Mouse (Mus musculus): Measurements from ENCODE around the gene Qprt. TPM values are rescaled to one million over a fixed set of nuclear protein-coding genes. Genes with fewer than 3 reads are reported as not detected.

The Qprt gene
- under 1 TPM in 1 of 2 experiments, not detected in 1; 0.22 TPM for total RNA-seq (2021)

DNA sequence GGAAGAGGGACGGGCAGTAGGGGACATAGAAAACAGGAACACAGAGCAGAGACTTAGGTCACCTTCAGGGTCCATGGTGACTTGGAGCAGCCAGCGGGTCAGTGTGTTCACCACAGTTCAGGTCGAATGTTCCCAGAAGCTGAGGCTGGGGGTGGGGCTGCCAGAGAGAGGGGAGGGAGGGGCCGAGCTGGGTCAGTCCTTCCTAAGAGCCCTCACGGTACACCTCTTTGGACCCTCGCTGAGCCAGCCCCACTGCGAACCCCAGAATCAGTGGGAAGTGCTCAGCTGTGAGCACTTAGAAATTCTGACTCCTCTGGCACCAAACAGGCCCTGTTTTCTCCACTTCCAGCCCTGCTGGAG is at the start of gene Qprt:
Gene Qprt, minus strand, starts transcription at position 316 of the 360 bp plus-strand sequence.
- DNase-seq (ENCODE audit: extremely low spot score in 1 of 2, low spot score in 2 of 2), result no peak
- intact Hi-C loops (cut with DNase I), result no loop called here

GRCm38 (mm10) chr7:127166501-127166900 is 44.5 kb upstream of the Qprt start:
- intact Hi-C loops (cut with DNase I), result no loop called here
- DNase-seq (ENCODE audit: extremely low spot score in 1 of 2, low spot score in 2 of 2), result no peak

DNA sequence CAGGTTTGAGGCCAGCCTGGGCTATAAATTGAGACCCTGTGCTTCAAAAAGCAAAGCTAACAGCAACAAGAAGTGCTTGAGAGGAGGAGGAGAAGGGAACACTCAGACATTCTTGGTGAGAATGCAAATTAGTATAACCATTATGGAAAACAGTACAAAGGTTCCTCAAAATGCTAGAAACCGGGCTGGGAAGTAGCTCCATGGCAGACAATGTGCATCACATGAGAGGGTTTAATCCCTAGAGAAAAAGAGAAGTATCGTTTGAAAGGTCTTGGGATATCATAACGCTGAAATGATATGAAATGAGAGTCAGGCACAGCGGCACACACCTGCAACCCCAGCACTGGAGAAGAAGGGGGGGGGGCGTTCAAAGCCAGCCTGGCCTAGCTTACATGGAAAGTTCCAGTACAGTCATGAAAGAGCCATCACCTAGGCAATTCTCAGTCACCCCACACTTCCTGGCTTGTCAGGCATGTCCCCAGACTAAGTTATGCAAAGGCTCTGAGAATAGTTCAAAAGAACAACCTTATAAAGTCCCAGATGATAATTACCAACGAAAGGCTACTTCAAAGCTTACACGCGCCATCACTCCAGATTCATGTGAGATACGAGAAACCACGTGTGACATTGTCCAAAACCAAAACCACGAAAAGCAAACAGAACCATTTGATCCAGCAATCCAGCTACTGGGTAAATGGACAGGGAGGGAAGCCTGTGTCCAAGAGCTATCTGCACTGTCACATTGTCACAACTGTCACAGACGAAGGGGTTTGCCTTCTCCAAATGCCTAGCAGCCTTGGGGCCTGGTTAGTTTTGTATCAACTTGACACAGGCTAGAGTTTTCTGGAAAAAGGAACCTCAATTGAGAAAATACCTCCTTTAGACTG is 43.8 kb upstream of the Qprt start:
- DNase-seq (ENCODE audit: extremely low spot score in 1 of 2, low spot score in 2 of 2), result no peak
- intact Hi-C loops (cut with DNase I), result no loop called here

DNA sequence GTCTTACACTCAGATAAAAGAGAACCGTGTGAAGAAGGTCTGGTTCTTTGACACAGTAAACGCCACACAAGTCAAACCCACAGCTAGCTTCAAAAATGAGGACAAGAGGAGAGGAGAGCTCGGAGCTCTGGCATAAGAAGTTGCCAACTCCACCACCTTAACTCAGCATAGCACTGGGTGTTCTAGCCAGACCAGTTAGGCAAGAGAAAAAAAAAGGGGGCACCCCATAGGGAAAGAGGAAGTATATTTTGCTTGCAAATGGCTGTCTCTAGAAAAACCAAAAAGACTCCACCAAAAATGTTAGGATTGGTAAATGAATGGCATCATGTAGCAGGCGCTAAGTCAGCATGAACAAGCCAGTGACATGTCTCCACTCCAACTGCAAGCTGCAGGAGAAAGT is 42.0 kb upstream of the Qprt start:
- DNase-seq (ENCODE audit: extremely low spot score in 1 of 2, low spot score in 2 of 2), result no peak
- intact Hi-C loops (cut with DNase I), result no loop called here

- intact Hi-C loops (cut with DNase I), result no loop called here
- DNase-seq (ENCODE audit: extremely low spot score in 1 of 2, low spot score in 2 of 2), result no peak
Observed at GRCm38 (mm10) chr7:127162546-127162945, 40.5 kb upstream of the Qprt start.

GRCm38 (mm10) chr7:127157548-127157947 is 35.5 kb upstream of the Qprt start:
- intact Hi-C loops (cut with DNase I), result no loop called here
- no peak for DNase-seq (ENCODE audit: extremely low spot score in 1 of 2, low spot score in 2 of 2)

DNA sequence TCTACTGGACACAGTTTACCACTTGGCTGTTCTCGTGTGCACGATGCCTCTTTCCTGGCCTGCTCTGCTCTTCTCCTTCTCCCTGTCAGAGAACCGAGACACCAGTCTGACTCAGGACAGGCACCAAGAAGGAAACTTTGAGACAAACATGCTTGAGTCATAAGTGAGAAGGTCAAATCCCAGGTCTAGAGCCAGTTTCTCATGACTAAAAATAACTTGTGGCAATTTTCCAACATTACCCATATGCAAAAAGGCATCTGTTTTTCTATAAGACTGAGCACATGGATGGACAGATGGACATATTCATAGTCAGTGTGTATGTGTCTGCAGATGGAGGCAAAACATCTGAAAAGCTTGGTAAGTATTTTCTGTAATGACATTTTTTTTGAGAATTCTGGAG is 31.5 kb upstream of the Qprt start:
- intact Hi-C loops (cut with DNase I), result no loop called here
- no peak for DNase-seq (ENCODE audit: extremely low spot score in 1 of 2, low spot score in 2 of 2)

DNA sequence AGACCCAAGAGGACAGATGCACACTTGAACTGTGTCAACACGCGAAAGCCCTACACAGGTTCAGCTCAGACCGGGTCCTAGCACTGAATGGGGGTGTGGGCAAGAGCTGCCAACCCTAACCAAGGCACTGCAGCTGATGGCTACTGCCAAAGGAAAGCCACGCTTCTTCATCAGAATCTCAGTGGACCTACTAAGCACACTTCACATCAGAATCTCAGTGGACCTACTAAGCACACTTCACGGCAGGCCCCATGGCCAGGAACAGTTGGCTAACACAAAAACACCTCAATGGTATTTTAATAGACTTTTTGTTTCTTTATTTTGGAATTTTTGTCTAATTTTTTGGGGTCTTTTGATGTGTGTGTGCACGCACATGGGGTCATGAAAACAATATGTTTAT is 30.4 kb upstream of the Qprt start:
- intact Hi-C loops (cut with DNase I), result no loop called here
- no peak for DNase-seq (ENCODE audit: extremely low spot score in 1 of 2, low spot score in 2 of 2)

DNA sequence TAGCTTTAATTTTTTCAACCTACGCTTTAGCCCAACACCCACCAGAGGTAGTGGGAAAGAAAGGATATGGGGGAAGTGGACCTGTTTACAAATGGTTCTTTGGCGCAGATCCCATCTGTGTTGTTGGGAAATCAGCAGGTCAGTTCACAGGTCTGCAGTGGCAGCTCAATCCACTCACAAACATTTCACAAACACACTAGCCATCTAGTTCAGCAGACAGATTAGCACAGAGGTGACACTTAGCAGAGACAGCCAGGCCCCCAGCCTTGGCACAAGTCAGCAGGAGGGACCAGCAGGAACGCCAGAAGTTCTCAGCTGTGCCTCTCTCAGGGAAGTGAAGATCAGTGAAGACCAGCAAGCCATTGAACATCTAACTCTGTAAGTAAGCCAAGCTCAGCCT is 25.9 kb upstream of the Qprt start:
- no peak for DNase-seq (ENCODE audit: extremely low spot score in 1 of 2, low spot score in 2 of 2)
- intact Hi-C loops (cut with DNase I), result no loop called here

- DNase-seq (ENCODE audit: extremely low spot score in 1 of 2, low spot score in 2 of 2), result no peak
- intact Hi-C loops (cut with DNase I), result no loop called here
Observed at GRCm38 (mm10) chr7:127146267-127146603, 24.2 kb upstream of the Qprt start.

GRCm38 (mm10) chr7:127145387-127146266 is 23.6 kb upstream of the Qprt start:
- intact Hi-C loops (cut with DNase I), result no loop called here
- DNase-seq (ENCODE audit: extremely low spot score in 1 of 2, low spot score in 2 of 2), result no peak

GRCm38 (mm10) chr7:127144412-127144811 is 22.4 kb upstream of the Qprt start:
- DNase-seq (ENCODE audit: extremely low spot score in 1 of 2, low spot score in 2 of 2), result no peak
- intact Hi-C loops (cut with DNase I), result no loop called here

- DNase-seq (ENCODE audit: extremely low spot score in 1 of 2, low spot score in 2 of 2), result no peak
- intact Hi-C loops (cut with DNase I), result no loop called here
Observed at GRCm38 (mm10) chr7:127142666-127143065, 20.6 kb upstream of the Qprt start.

GRCm38 (mm10) chr7:127142214-127142613 is 20.2 kb upstream of the Qprt start:
- intact Hi-C loops (cut with DNase I), result no loop called here
- no peak for DNase-seq (ENCODE audit: extremely low spot score in 1 of 2, low spot score in 2 of 2)

- no peak for DNase-seq (ENCODE audit: extremely low spot score in 1 of 2, low spot score in 2 of 2)
- intact Hi-C loops (cut with DNase I), result no loop called here
Observed at GRCm38 (mm10) chr7:127140623-127141404, 18.8 kb upstream of the Qprt start.

DNA sequence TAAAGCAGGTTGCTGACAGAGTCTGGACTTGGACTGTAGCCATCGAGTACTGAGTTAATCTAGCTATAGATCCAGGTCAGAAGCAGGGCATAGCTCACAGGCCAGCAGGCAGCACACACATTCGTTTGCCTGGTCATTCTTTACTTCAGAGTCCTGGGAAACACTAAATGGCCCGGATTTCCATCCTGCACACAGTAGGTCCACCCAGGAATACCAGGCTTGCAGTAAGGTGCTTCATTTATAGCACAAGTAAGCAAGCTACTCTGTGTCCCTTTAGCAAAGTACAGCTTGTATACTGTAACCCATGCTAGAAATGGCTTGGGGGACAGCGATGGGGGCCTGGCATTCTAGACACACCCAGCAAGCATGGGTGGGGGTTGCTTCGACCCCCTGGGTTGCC is 17.5 kb upstream of the Qprt start:
- intact Hi-C loops (cut with DNase I), result no loop called here
- DNase-seq (ENCODE audit: extremely low spot score in 1 of 2, low spot score in 2 of 2), result no peak

GRCm38 (mm10) chr7:127139100-127139499 is 17.1 kb upstream of the Qprt start:
- no peak for DNase-seq (ENCODE audit: extremely low spot score in 1 of 2, low spot score in 2 of 2)
- intact Hi-C loops (cut with DNase I), result no loop called here

DNA sequence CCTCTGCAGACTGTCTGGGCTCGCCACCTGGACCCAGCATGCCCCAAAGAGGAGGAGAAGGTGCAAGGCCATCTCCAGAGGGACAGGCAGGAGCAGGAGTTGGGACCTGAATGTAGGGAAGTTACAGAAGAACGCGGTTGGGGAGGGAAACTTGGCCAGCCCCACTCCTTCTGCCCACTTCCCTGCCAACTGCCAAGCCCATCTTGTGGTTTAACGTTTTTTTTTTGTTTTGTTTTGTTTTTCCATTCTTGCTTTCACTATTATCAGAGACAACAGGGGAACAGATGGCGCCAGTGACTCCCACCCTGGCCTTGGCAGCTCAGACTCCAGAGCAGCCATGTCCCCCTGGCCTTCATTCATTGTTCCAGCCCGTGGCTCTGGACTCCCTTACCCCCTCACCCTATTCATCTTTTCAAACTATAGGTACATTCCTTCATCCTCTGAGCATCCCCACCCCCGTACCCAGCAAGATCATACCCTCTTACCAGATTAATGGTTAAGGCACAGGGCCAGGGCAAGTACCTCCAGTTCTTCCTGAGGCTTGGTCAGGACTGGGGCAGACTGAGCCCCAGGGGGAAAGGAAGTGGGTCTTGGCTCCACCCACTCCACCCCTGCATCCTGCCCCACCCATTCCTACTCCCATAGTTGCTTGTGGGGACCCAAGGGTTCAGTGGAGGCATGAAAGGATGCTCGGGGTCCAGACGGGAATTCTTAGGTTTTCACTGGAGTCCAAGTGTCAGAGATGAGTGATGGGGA is 15.4 kb upstream of the Qprt start, which contains the start of gene Spn:
Gene Spn, minus strand, starts transcription at position 562 of the 756 bp plus-strand sequence.
- intact Hi-C loops (cut with DNase I), result no loop called here
- no peak for DNase-seq (ENCODE audit: extremely low spot score in 1 of 2, low spot score in 2 of 2)
